Mouse (Mus musculus): ENCODE measurements around the gene 4930469K13Rik.

GRCm38 (mm10) chr11:33943565-33943964 lies 154.8 kb downstream of the 4930469K13Rik start:
- no peak for TF ChIP-seq FLI1 (IDR thresholded peaks at IDR 0.05; ENCODE audit: low read length)
- no peak for TF ChIP-seq GATA1 (IDR thresholded peaks at IDR 0.05; ENCODE audit: borderline replicate concordance, low read length)
